Mouse (Mus musculus) cerebellum, adult 11-12 months (tissue): ENCODE measurements around the gene Nap1l4.
"Not testable (repeated sequence)": the region's sequence is repeated elsewhere in the genome, so short reads cannot be mapped to it uniquely, and the experiment has no call there.

Source experiments
- DNase-seq: peaks from one replicate; pipeline ENCODE4 v3.0.0; 2022

Gene Nap1l4

DNA sequence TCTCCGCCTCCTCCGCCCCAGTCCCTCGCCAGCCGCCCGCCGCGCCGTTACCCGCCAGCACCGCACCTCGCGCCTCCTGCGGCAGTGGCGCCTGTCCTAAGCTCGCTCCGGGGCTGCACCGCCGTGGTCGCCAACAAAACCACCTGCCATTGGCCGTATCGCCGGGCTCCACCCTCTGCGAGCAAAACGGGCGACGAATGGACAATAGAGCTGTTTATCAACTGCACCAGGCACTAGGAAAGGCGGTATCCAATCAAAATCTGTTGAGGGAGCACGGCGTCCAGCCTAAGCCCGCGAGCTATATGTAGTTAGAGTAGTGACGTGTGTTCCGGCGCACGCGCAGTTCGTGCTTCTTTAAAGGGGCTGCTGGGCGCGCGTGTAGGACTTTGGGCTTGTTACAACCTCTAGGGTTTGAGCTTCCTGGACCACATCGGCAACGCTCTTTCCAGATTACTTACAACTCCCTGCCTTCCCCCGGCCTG, at the start of gene Nap1l4:
Gene Nap1l4, minus strand, starts transcription at position 131 of the 482 bp plus-strand sequence.
- DNase-seq, result peak; percentile 99

DNA sequence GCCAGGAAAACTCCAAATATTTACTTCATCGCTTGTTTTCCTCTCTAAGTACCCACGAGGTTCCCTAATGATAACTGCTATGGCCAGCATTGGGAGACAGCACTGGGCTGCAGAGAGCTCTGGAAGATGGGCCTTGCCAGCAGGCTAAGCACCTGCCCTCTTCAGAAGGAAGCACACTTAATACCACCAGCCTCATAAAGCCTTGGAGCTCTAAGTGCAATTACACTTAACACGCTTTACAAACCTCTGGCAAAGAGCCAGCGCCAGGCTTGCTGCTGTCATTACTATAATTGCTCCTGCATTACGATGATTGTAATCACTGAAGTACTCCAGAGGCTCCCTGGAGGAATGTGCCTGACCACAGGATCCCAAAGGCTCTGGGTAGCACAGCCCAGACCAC, 46.0 kb upstream of the Nap1l4 start:
- no peak for DNase-seq

DNA sequence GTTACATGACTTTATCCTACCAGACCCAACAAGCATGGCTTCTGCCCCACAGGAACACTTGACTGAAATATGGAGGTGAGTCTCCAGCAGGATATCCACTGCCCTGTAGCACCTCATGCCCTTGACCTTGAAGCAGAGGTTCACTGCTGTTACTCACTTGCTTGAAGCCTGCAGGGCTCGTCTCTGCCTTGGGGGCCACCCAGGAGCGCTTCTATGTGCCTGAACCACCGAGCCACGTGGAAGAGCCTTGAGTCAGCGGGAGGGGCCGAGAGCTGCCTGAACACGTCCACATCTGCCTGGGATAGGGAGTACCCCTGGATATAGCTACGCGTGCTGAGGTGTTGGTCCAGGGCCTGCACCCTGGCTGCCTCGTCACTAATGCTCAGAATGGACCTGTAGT, 43.3 kb upstream of the Nap1l4 start:
- DNase-seq, result no peak

DNA sequence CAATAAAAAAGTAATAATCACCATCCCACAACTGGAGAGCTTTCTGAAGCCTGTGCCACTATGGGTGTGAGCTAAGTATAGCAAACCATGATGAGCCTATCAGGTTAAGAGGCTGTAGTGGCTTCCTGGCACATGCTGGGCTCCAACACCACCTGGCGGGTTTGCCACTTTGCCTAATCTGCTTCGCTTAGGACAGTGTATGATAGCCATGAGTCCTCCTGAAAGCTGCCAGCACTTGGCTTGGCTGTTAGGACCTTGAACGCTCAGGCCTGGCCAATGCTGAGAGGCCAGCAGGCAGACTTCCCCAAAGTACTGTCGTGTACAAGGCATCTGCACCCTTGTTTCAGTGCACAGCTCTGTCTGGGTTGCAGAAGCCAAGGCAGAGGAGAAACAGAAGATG, 39.1 kb upstream of the Nap1l4 start:
- peak; percentile 76 for DNase-seq

DNA sequence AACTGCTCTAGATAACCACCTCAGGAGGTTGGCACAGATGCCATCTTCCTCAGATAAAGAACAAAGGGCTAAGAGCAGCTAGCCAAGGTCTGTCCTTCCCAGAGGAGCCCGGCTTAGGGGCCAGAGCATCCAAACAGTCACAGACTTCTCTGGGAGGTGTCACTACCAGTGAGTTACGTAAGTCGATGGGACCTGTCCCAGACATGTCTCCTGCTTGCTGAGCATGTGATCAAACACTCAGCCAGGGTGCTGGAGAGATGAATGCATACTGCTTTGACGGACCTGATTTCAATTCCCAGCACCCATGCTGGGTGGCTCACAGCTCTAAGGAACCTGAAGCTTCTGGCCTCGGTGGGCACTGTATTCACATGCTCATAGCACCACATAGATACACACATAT, 38.7 kb upstream of the Nap1l4 start:
- DNase-seq, result no peak

DNA sequence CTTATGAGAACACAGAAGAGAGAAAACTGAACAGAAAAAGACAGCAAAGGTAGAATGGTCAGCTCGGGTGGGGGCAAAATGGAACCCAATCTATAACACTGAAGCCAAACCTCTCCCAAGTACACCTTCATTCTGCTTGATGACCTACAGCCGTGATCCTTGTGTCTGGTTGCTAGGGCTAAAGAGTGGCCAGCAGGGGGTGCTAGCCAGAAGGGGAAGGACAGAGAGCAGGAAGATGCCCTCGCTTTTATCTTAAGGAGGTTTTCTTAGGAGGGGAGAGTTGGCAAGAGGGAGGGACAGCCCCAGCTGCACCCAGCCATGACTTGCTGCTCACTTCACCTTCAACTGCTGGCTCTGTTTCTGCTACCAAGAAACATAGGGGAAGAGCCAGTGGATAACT, 35.0 kb upstream of the Nap1l4 start:
- DNase-seq, result no peak

DNA sequence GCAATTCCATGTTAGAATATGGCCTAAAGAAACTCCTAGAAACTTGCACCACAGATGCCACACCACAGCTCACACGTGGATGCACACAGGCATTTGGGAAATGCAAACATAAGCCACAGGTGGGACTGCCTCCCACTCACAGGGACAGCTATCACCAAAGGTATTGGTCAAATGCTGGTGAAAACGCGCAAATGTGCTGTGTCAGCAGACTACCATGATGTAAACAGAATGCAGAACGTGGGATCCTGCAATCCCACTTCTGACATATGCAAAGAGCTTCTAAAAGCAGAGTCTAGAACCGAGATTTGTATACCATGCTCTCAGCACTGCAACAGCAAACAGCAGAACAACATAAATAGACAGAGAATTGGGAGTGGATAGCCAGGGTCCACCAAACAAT, 34.1 kb upstream of the Nap1l4 start:
- DNase-seq, result no peak

DNA sequence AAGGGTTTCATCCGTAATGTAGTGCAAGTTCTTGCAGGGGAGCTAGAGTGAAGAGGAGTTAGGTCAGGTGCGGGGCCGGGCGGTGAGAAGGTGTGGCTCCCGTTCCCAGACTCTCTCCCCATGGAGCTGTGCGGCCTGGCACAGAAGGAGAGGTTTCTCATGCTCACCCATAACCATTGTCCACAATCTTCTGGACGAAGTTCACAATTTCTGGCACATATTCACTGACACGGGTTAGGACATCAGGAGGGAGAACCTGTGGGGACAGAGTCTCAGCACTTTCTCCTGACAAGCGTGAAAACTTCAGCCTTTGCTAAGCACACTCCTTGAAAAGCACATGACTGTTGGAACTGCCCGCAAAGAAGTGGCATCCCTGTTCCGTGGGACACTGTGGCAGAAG, 26.8 kb upstream of the Nap1l4 start:
- DNase-seq, result no peak

DNA sequence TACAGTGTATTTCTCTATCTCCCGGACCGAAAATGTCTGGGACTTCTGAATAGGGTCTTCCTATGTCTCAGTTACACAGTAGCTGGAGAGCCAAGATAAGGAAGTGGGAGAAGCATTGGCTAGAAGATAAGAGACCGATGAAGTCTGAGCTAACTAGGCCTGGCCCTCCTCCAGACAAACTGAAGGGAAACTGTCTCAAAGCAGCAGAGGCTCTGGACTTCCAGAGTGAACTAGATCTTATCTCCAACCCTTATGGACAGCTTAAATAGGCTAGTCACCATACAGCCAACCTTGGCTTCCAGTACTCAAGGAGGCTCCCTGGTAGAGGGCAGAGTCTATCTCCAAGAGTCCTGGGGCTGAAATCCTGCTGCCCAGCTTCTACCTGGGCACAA, 16.7 kb upstream of the Nap1l4 start:
- DNase-seq, result no peak

DNA sequence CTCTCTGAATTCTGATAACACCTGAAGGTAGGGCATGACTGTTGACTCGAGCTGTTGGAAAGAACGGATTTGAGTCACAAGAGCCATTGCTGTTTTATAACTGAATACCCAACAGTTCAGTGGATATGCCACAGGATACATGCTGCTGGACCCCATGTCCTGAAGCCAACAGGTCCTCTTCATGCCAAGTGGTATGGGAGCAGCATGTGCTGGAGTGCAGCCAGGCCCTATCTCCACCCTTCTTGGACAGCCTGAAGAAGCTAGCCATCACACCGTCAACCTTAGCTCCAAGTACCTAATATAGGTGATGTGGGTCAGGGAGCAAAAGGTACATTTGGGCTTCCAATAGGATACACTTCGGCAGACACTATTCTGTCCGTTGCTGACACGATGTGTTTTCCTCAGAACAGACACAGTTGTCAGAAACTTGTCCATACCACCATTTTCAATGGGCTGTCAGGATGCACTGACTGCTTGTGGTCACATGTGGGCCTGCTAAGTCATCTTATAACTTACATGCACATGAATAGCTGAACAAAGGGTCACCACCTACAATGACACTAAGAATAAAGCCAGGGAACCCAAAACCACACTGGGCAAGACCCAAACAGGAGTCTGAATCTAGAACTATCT, 16.2 kb upstream of the Nap1l4 start:
- no peak for DNase-seq

DNA sequence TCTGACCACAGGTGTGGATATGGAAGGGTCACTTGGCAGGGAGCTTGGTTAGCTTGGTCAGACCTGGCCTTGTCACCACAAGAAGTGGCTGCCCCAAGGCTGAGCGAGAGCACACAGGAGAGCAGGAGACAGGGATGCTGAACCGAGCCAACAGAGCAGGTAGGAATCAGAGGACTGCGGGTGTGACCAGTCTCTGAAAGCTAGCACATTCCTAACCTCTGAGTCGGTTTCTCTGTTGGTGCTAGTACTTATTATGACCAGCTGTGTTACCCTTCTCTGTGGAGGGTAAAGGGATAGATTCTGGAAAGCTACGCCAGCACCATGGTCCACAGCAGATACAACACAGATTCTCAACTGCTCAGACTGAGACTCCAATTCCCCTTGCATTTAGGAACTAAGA, 14.9 kb upstream of the Nap1l4 start:
- no peak for DNase-seq

DNA sequence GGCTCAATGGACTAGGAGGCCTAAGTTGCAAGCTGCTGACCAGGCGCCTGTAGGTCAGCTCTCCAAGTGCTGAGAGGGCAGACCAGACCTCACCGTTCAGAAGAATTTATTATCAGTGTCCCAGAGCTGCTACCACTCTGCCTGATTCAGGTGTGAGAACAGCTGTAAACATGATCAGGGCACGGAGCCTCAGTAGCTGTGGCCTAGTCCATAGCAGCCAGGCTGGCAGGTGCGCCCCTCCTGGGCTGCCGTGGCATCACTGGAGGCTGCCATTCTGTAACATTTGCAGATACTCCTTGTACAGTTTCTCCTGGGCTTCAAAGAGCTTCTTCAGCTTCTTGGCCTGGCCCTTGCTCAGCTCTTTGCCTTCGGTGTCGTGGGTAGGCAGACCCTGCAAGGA, 8.7 kb upstream of the Nap1l4 start:
- DNase-seq, result no peak

DNA sequence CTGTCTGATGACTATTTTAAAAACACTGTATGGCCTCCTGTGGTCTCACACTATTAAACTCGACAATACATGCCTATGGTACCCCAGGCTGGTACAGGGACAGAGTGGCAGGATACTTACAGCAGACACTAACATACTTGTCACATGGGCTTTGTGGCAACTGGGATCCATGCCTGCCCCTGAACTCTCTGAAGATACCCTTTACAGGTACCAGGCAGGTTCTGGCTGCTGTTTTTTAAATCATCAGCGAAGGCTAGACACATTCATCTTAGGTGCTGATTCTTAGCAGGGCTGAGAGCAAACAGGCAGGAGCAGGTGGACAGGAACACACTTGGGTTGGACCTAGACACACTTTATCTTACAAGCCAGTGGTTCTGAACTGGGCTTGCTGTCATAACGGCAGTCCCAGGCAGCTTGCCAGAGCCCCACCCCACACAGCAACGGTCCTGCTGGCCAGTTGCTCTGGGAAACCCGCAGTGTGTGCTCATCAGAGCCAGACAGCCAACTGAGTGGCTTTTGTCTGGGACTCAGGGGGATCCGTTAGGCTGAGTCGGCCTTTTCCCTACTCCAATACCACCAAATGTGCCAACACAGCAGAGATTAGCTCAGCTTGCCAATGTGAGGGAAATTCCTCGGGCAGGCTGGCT, 8.2 kb upstream of the Nap1l4 start:
- peak; percentile 36 for DNase-seq

DNA sequence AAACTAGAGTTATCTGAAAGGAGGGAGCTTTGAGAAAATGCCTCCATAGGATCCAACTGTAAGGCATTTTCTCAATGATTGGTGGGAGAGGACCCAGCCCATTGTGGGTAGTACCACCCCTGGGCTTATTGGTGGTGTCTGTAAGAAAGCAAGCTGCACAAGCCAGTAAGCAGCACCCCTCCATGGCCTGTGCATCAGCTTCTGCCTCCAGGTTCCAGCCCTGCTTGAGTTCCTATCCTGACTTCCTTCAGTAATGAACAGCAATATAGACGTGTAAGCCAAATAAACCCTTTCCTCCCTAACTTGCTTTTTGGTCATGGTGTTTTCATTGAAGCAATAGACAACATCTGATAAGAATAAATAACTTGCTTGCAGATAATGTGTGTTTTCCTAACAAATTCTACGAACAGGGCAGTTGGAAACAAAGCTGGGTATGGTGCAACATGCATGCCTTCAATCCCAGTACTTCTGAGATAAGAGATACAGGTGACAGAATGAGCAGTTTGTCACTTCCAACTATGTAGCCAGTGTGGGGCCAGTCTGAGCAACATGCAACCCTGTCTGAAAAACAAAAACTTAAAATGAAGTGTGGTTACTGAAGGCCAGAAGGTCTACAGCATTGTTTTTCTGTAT, 798 bp upstream of the Nap1l4 start:
- no peak for DNase-seq

DNA sequence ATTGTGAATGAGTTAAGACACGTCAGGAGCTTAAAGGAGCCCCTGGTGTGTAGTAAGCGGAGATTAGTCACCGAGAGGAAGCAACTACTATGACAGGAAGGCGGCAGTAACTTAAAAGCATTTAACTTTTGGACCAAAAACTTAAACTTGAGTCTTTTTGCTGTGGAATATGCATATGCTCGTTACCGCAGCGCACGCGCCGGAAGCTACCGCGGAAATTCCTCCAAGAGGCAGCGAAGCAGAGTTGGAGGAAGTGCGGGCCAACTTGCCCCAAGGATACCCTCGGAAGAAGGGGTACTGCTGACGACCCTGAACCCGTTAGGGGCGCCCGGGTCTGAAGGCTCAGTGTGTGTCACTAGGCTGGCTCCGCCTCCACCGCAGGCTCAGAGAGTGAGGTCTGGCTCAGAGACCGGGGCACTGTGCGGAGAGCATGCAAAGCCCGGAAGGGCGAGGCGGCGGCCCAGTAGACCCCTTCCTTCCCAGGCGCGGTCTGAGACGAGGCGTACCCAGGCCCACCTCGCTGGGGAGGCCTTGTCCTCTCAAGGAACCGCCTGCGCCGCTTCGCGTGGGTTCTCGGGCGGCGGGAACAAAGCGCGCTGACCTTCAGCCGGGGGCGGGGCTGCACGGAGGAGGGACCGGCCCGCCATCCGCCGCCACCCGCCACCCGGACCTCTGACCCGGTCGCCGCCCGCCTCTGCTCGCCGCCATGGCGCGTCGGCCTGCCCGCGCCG, 510 bp downstream of the Nap1l4 start:
- DNase-seq, result no peak

DNA sequence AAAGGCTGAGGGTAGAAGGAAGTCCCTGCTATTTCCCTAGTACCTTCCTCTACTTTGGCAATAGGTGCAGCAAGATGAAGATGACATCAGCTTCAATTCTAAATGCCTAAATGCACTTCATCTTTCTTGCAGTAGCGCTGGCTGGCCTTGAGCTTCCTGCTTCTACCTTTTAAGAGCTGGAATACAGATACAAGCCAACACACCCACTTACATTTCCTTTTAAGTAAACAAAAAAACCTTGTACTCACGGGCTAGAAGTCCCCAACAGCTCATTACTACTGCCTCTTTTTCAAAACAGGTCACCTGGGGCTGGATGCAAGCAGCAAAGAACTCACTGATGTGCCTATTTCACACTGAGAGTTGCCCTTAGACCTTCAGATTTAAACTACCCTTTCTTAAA, 2.4 kb downstream of the Nap1l4 start:
- no peak for DNase-seq

DNA sequence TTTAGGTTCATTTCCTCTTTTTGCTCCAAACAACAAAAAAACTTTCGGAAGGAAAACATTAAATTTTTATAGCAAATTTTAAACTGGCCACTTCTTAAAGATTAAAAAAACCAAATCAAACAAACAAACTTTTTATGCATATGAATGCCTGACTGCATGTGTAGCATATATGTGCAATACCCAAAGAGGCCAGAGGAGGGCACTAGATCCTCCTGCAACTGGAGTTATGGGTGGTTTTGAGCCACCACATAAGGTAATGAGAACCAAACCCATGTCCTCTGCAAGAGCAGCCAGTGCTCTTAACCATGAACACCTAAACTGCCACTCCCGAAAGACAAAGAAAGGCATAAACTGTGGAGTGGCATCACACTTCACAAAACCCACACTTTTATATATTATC, 4.5 kb downstream of the Nap1l4 start:
- no peak for DNase-seq

DNA sequence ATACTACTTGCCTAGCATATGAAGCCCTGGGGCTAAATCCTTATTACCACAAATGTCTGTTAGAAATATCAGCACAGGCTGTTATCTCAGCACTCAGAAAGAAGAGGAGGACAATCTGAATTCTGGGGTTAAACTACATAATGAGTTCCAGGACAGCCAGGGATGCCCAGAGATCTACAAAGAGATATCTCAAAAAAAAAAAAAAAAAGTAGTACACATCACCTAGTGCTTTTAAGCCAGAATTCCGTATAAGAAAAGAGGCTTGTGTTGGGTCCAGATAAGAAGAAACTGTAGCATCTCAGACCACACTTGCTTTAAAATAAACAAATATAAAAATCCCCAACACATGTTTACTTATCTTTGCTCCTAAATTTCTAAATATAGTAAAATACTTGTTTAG, 10.2 kb downstream of the Nap1l4 start:
- no peak for DNase-seq

DNA sequence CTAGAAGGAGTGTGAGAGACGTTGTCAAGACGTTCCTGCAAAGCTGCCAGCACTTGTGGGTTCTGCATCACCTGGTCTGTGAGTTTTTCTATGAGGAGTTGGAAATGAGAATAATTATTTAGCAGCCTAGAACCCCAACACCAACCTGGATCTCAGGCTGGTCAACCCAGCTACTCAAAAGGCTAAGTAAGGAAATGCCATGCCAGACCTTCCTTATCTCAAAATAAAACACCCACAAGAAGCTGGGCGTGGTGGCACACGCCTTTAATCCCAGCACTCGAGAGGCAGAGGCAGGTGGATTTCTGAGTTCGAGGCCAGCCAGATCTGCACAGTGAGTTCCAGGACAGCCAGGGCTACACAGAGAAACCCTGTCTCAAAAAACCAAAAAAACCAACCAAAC, 10.7 kb downstream of the Nap1l4 start:
- not testable (repeated sequence) for DNase-seq

DNA sequence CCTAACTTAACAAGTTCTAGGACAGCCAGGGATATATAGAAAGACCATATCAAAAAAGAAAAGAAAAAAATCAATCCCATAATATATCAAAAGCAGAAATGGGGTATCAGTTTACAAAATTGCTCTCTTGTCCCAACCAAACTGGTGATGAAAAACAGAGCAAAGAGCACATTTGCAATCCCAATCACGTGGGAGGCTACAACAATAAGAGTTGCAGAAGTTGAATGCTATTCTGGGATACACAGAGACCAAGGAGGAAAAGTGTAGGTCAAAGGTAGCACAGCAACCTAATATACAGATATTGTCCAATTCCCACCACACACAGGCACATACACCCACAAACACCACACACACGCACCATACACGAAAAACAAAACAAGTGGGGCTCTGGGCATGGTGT, 12.7 kb downstream of the Nap1l4 start:
- DNase-seq, result no peak

DNA sequence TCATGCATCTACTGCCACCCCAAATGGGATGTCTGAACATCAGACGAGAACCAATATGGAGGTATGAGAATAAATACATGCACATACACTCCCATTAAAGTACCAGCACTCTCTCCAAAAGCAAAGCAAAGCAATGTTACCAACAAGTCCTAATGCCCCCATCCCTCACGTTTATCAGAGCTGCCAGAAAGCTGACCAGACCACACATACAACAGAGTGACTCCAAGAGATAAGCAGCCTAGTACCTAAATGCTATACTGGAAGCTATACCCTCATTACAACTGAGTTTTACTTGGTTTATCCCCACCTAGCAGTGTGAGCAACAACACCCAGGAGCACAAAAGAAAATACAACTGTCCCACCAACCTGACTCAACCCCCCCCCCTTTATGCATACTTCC, 15.6 kb downstream of the Nap1l4 start:
- DNase-seq, result no peak

DNA sequence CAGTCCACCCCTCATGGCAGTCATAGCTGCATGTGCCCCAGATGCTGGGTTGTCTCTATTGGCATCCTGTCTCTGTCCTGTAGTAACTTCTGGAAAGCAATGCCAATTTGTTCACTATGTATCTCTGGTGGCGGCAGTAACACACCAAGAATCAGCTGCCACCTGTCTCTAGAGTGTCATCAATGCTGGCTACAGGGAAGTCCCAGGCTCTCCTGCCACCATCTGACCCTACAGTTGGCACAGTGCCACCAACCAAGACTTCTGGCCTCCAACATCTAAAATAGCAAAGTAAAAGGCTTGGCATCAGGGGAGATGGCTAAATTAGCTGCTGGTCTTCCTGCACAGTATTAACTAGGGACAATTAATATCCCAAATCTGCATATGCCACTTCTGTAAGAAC, 16.5 kb downstream of the Nap1l4 start:
- no peak for DNase-seq

DNA sequence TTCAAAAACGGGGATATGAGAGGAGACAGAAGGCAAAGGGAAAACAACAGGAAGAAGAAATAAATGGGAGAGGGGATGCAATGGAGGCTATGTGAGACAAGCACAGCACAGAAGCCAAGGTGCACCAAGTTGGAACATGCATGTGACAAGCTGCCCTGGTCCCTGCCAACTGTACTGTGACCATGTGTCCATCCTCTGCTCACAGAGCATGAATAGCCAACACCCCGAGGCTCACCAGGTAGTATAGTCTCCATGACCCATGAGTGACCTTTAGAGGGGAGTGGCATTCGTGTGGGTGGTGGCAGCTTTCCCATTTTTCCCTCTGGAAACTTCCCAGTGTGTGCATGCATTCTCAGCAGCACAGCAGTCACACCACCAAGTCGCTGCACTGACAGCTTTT, 29.6 kb downstream of the Nap1l4 start:
- no peak for DNase-seq

DNA sequence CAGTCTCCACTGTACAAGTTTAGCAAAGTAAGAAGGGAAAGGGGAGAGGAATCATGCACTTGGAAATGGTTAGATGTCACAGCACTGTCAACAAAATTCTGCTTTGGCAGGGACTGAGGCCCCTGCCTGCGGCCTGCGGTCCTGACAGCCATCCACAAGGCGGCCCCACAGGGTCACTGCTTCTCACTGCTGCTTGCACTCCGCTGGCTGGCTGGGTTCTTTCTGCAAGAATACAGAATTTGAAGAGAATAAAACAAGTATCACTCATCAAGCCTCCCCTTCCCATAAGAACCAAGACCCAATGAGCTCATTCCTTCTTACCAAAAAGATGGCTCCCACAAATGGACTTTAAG, 34.5 kb downstream of the Nap1l4 start:
- DNase-seq, result no peak
